Mouse (Mus musculus): Measurements from ENCODE around the gene Sec63.

DNA sequence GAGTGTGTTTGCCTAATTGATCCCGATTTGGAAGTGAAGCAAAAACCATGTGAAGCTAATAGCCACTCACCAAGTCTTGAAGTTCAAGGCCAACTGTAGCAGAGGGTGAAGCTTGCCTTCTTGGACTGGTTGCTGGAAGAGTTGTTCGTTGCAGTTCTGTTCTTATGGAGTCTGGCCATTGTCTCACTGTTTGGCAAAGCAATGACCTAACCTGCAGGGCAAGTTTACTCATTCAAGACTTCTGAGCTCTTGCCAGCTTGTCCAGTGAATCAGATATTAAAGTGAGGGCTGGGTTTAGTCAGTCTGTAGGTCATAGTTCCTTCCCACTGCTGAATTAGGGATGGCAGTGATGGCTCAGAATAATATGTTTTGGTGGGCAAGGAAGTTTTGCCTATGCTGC is 7.0 kb upstream of the Sec63 start:
- TF ChIP-seq POLR2A (IDR thresholded peaks at IDR 0.05; ENCODE audit: control insufficient read depth, extremely low read depth, insufficient read depth, low read length, poor library complexity) (no peak), CTCF (IDR thresholded peaks at IDR 0.05; ENCODE audit: borderline replicate concordance, control insufficient read depth, extremely low read depth, insufficient read depth, low read length, poor library complexity) (no peak)

Measured in thymus, adult 2 months (tissue).